Mouse (Mus musculus) kidney, adult 18-20 months (tissue): ENCODE data around the gene Tmem39b.
"Not testable (repeated sequence)": the region's sequence is repeated elsewhere in the genome, so short reads cannot be mapped to it uniquely, and the experiment has no call there.

Experiments
- DNase-seq: peaks from one replicate; pipeline ENCODE4 v3.0.0; 2021

Tmem39b gene

GRCm38 (mm10) chr4:129696158-129696985 is at the start of gene Tmem39b:
TSS of gene Tmem39b (minus strand) at chr4:129696838.
- DNase-seq: peak; percentile 92

- DNase-seq: no peak
Observed at GRCm38 (mm10) chr4:129746106-129746505, 49.5 kb upstream of the Tmem39b start.

- no peak for DNase-seq
Observed at GRCm38 (mm10) chr4:129743494-129743893, 46.9 kb upstream of the Tmem39b start.

GRCm38 (mm10) chr4:129743010-129743390 is 46.4 kb upstream of the Tmem39b start:
- no peak for DNase-seq

GRCm38 (mm10) chr4:129742232-129743009 is 45.8 kb upstream of the Tmem39b start, which contains the start of gene Khdrbs1:
TSS of gene Khdrbs1 (minus strand) at chr4:129742303.
- peak; percentile 96 for DNase-seq

GRCm38 (mm10) chr4:129741974-129742231 is 45.3 kb upstream of the Tmem39b start:
- DNase-seq: no peak

- DNase-seq: peak; percentile 63
Observed at GRCm38 (mm10) chr4:129741251-129741973, 44.8 kb upstream of the Tmem39b start.

- DNase-seq: no peak
Observed at GRCm38 (mm10) chr4:129739111-129739645, 42.5 kb upstream of the Tmem39b start.

GRCm38 (mm10) chr4:129736173-129736572 is 39.5 kb upstream of the Tmem39b start:
- no peak for DNase-seq

GRCm38 (mm10) chr4:129735485-129735884 is 38.8 kb upstream of the Tmem39b start:
- DNase-seq: not testable (repeated sequence)

- DNase-seq: no peak
Observed at GRCm38 (mm10) chr4:129731423-129731822, 34.8 kb upstream of the Tmem39b start.

- no peak for DNase-seq
Observed at GRCm38 (mm10) chr4:129716310-129716709, 19.7 kb upstream of the Tmem39b start.

GRCm38 (mm10) chr4:129709486-129710129 is 13.0 kb upstream of the Tmem39b start:
- no peak for DNase-seq

- DNase-seq: no peak
Observed at GRCm38 (mm10) chr4:129706750-129707149, 10.1 kb upstream of the Tmem39b start.

- no peak for DNase-seq
Observed at GRCm38 (mm10) chr4:129702454-129702853, 5.8 kb upstream of the Tmem39b start.

- peak; percentile 87 for DNase-seq
Observed at GRCm38 (mm10) chr4:129701503-129702377, 5.1 kb upstream of the Tmem39b start.

- not testable (repeated sequence) for DNase-seq
Observed at GRCm38 (mm10) chr4:129700661-129701060, 4.0 kb upstream of the Tmem39b start.

GRCm38 (mm10) chr4:129700216-129700615 is 3.6 kb upstream of the Tmem39b start:
- DNase-seq: no peak

- no peak for DNase-seq
Observed at GRCm38 (mm10) chr4:129697191-129697590, 553 bp upstream of the Tmem39b start.

- DNase-seq: no peak
Observed at GRCm38 (mm10) chr4:129695815-129696157, 852 bp downstream of the Tmem39b start.

GRCm38 (mm10) chr4:129684531-129684930 is 12.1 kb downstream of the Tmem39b start:
- peak; percentile 45 for DNase-seq
